Mouse (Mus musculus) neural tube, embryonic 10.5 days (tissue): ENCODE measurements around the gene Gdi2.

ENCODE experiments used
- DNase-seq: peaks from one replicate; pipeline ENCODE4 v3.0.0-alpha.2; 2017; ENCODE audit warnings: low spot score; ENCODE audit errors: extremely low spot score

The Gdi2 gene

DNA sequence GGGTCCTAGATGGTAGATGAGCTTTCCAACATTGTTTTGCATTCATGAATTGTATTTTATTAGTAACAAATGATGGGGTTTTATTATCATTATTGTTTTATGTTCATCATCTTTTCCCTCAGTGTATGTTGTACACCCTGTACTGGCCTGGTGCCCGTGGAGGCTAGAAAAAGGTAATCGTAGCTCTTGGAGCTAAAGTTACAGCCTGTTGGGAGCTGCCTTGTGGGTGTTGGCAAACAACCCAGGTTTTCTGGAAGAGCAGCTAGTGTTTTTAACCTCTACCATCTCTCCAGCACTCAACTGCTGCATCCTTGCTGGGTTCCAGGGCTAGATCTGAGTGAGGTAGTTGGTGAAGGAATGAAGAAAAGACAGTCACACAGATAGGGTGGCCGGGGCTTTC, 9.5 kb downstream of the Gdi2 start:
- no peak for DNase-seq

DNA sequence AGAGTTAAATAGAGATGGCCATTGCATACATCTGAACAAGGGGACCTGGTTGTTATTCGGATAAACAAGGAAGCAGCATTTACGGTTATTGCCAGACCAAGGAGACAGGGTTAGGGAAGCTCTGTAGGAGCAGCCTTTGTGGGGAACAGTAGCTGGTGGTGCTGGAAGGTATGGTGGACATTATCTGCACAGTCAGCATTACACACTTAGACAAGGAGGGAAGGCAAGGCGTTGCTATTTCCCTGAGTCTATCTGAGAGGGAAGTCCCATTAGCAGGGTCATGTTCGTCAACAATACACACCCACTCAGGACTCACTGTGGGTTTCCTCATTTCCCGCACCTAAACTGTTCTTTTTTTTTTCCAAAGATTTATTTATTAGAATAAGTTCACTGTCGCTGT, 10.0 kb downstream of the Gdi2 start:
- no peak for DNase-seq

DNA sequence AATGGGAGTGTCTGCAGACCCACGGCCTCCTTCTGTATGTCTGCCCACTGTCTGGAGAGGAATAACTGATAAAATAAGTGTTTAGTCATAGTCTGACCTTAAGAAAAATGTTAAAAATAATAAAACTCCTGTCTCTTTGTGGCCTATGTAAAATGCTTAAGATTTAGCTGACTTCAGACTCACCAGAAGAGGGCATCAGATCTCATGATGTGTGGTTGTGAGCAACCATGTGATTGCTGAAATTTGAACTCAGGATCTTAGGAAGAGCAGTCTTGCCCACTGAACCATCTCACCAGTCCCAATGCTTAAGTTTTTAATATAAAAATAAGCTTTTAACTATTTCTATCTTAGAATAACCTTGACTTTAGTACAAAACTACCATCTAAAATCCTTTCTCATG, 25.3 kb downstream of the Gdi2 start:
- DNase-seq = no peak

GRCm38 (mm10) chr13:3563953-3564352, 26.1 kb downstream of the Gdi2 start:
- no peak for DNase-seq

GRCm38 (mm10) chr13:3590789-3591188, 52.9 kb downstream of the Gdi2 start:
- DNase-seq = no peak

GRCm38 (mm10) chr13:3594311-3594710, 56.4 kb downstream of the Gdi2 start:
- DNase-seq = no peak

GRCm38 (mm10) chr13:3596232-3596631, 58.4 kb downstream of the Gdi2 start:
- DNase-seq = no peak

- no peak for DNase-seq
Measured at GRCm38 (mm10) chr13:3609780-3610117, 71.9 kb downstream of the Gdi2 start.

DNA sequence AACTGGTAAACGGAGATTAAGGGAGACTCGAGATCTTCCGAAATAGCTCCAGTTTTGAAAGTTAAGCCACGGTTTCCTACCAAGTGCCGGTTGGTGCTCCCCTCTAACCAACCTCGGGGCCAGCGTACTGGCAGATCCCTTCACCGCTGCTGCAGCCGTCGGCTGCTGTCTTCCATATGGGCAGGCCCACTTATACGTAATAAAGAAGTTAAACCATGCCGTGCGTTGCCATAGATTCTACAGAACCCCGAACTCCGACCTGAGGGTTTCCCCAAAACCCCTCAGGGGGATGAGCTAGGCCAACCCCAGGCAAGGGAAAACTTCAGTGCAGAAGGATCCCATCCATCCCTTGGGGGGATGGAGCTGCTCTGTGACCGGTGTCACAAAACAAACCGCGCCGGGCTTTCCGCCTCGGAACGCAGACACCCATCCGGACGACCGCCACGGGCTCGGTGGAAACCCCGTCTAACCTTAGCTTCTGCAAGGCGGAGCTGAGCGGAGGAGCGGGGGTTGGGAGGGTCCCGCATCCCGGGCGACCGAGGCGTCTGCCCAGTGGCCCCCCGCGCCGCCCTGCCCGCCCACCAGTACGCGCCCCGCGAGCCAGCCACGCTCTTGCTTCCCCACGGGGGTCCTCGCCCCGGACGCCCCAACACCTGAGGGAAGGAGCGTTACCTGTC, 72.4 kb downstream of the Gdi2 start:
- no peak for DNase-seq

DNA sequence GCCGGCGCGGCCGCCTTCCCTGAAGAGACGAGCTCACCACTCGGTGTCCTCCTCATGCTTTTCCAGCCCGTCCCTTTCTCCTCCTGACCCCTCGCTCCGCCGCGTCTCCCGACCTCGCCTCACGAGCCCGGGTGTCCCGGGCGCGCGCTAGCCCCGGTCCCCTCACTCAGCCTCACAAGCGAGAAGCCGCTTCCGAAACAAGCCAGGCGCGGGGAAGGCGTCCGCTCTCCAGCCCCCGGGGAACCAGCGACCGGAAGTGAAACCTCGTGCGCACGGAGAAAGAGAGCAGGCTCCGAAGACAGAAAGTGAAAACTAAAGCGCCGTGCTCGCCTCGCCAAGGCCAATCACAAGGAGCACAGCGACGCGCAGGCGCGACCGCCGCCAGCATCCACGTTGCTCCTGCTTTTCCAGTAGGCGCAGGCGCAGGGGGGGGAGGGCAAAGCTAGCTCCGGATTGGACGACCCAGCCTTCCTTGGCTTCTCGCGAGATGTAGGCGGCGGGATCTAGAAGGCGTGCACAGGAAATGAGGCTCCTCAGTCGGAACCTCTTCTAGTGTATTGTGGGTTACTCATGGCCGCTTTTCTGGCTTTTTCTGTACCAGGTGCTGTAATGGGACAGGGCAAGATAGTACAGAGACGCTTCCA, 73.1 kb downstream of the Gdi2 start, which contains the start of gene Fam208b:
Gene Fam208b (minus strand): TSS at position 314 of the 644 bp plus-strand sequence.
- DNase-seq = peak; percentile 97
